Mouse (Mus musculus) frontal cortex, postnatal 10 days (tissue): ENCODE results near the gene Mllt10.
A peak's percentile ranks its signal among the peaks of the same experiment; 100 is the strongest.

Experiments used
- DNase-seq, 2 experiments: peaks; one replicate each; pipeline ENCODE4 v3.0.0; 2022; ENCODE audit warnings: low spot score in 2 of 2, mixed read lengths in 1 of 2

Gene Mllt10

GRCm38 (mm10) chr2:18195691-18196396 lies 140.8 kb downstream of the Mllt10 start:
- DNase-seq: no peak

- DNase-seq: no peak
Measured at GRCm38 (mm10) chr2:18201820-18202462, 146.9 kb downstream of the Mllt10 start.

GRCm38 (mm10) chr2:18202923-18203322 lies 147.9 kb downstream of the Mllt10 start:
- no peak for DNase-seq

- peak in 1 of 2 experiments; percentile 34 for DNase-seq
Measured at GRCm38 (mm10) chr2:18205118-18205517, 150.1 kb downstream of the Mllt10 start.

DNA sequence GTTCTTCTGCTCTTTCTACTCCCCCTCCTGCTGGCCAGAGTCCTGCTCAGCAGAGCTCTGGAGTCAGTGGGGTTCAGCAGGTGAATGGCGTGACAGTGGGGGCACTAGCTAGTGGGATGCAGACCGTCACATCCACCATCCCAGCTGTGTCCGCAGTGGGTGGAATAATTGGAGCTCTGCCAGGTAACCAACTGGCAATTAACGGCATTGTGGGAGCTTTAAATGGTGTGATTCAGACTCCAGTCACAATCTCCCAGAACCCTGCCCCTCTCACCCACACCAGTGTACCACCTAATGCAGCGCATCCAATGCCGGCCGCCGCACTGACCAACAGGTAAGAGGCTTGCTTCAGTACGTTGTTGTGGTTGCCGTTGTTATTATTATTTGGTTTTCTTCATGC lies 151.8 kb downstream of the Mllt10 start:
- peak in 1 of 2 experiments; percentile 22 for DNase-seq

DNA sequence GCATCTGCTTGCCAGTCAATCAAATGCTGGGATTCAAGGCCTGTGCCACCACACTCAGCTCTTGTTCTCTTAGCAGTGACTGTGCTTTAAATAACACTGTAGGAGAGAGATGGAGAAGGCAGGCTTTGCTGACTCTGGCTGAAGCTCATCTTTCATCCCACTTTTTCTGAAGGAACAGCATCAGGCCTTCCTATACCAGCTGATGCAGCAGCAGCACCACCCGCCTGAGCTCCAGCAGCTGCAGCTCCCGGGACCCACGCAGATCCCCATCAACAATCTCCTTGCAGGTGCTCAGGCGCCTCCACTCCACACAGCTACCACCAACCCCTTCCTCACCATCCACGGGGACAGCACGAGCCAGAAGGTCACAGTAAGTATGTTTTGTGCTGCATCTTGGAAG lies 153.5 kb downstream of the Mllt10 start:
- no peak for DNase-seq

DNA sequence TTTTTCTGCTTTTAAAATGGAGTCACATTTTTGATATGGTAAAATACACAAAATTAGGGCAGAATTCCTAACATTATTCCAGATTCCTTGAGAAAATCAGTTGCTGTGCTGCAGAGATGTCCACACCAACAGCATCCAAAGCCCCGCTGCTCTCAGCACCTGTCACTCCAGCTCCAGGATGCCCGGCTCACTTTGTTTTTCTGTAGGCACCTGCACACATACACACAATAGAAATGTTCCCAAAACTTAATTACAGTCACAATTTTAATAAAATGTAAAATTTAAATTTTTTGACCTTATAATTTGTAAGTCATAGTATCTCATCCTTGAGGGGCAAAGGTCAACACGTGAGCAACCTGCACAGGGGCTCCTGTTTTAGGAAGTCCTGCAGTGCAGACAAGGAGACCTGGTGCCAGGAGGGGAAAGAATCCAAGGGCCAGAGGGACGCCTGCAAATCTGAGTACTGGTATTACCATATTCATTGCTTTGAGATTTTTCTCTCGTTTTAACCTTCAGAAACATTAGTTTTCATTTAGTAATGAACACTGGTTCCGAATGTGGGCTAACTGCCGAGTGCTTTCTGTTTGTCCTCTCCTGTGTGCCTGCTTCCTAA lies 154.3 kb downstream of the Mllt10 start:
- no peak for DNase-seq

- no peak for DNase-seq
Measured at GRCm38 (mm10) chr2:18209948-18210347, 154.9 kb downstream of the Mllt10 start.

DNA sequence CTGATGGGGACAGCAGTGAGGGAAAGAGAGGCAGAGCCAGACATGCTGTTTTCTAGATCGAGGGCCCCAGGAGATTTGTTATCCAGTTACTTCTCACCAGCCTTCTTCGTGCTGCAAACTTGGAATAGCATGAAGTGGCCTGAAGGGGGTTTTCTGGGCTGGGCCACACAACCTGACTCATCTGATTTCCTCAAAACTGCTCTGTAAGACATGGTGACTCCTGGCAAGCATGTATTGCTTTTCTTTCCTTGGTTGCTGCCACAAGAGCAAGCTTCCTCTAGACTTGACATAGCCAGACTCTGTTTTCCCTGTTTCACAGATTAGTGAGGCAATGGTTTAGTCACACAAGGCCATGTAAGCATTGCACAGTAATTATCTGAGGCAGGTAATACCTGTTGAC lies 159.0 kb downstream of the Mllt10 start:
- DNase-seq: no peak

- no peak for DNase-seq
Measured at GRCm38 (mm10) chr2:18217867-18218266, 162.8 kb downstream of the Mllt10 start.

- no peak for DNase-seq
Measured at GRCm38 (mm10) chr2:18218500-18218899, 163.5 kb downstream of the Mllt10 start.

GRCm38 (mm10) chr2:18219136-18219535 lies 164.1 kb downstream of the Mllt10 start:
- no peak for DNase-seq

- no peak for DNase-seq
Measured at GRCm38 (mm10) chr2:18219569-18219968, 164.5 kb downstream of the Mllt10 start.

DNA sequence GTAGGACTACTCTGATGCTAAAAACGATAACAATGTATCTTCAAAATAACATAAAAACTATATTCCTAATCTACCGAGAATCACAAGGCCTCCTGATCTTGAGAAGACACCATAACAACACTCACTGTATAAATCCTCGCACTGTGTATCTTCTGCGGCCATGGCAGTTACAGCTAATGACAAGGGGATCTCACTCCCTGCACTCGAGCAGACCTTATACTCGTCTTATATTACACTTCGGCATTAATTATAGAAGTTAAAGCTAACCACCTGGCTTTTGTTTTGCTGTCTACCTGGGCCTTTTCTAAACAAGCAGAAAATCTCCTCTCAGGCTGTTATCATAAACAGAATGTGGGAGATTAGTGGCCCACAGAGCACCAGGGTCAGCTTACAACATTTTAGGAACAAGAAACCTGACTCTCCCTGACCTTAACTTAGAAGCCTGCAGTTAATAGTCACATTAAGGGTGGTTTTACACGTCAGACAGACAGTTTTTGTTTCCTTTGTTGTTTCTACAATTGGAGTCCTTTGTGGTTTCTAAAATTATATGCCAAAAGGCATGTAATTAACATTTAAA lies 173.5 kb downstream of the Mllt10 start:
- DNase-seq: no peak

- DNase-seq: no peak
Measured at GRCm38 (mm10) chr2:18229279-18229678, 174.2 kb downstream of the Mllt10 start.

- no peak for DNase-seq
Measured at GRCm38 (mm10) chr2:18231143-18231542, 176.1 kb downstream of the Mllt10 start.

DNA sequence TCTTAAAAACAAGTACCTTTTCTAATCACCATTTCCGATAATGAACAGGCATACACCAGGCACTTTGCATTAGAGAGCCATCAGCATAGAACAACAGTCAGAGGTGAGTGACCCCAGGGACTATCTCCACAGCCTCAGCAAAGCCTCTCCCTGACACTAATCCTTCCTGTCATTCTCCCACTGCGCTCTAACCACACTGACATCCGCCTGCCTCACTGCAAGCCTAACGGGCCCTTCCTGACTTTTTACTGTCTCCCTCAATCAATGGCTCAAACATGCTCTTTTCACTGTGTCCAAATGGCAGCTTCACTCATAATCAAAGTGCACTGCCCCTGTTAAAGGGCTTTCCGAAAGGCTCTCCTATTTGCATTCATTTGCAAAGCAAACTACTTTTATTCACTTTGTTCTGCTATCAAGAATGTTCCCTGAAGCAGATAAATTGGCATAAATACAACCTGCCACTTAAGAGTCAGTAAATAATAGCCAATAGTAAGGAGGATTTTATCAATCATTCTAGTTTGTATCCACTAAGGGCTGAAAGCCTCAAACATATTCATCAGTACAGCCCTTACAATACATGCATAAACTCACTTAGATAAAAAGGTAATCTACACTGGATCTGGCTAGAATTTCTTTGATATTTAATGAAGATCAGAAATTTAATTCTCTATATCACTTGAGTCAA lies 178.0 kb downstream of the Mllt10 start:
- no peak for DNase-seq

GRCm38 (mm10) chr2:18235524-18235923 lies 180.5 kb downstream of the Mllt10 start:
- DNase-seq: no peak

GRCm38 (mm10) chr2:18249224-18249623 lies 194.2 kb downstream of the Mllt10 start:
- no peak for DNase-seq
